Mouse (Mus musculus): ENCODE results near the gene Eif3g. TPM values are rescaled to one million over a fixed set of nuclear protein-coding genes. Genes with fewer than 3 reads are reported as not detected.

Eif3g gene
- polyA plus RNA-seq, 1 experiment from 2014 or later = 243 TPM

DNA sequence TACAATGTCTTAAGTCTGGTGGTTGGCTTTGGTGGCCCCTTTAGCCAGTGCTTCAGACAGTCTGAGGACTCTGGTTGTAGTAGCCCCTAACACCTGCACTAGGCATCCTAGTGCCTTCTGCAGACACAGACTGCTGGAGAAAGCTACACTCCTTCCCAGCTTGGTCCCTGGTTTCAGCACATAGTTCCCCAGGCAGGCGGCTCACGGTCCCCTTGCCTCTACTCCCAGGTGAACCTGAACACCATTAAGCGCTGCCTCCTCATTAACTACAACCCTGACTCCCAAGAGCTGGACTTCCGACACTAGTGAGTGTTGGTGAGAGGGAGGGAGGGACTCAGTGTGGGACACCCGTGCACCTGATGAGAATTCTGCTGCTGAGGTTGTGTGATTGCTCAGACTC is 8.0 kb downstream of the Eif3g start:
- 94% methylated on average over 5 of the region's 5 CpGs for WGBS
- H3K27ac ChIP-seq (ENCODE audit: low read length) = no peak overlapping the region
- H3K4me2 ChIP-seq (ENCODE audit: low read length) = no peak overlapping the region
- no peaks in the 10 kb centered on the region for H3K9me3 ChIP-seq (replicated peaks; ENCODE audit: control insufficient read depth, low read length, poor library complexity, severe bottlenecking)
- H3K4me3 ChIP-seq (ENCODE audit: low read depth, low read length) = no peak overlapping the region
- peaks cover 9% of the 10 kb centered on the region for H3K4me1 ChIP-seq (ENCODE audit: control insufficient read depth, insufficient read depth, low read length)
- no peak overlapping the region for H3K9ac ChIP-seq (ENCODE audit: low read depth, low read length)
- ATAC-seq = no peak
- peaks cover 41% of the 10 kb centered on the region for H3K36me3 ChIP-seq (ENCODE audit: control insufficient read depth, insufficient read depth, low read length)
- no peaks in the 10 kb centered on the region for H3K27me3 ChIP-seq (ENCODE audit: control insufficient read depth, insufficient read depth, low read depth, low read length)

DNA sequence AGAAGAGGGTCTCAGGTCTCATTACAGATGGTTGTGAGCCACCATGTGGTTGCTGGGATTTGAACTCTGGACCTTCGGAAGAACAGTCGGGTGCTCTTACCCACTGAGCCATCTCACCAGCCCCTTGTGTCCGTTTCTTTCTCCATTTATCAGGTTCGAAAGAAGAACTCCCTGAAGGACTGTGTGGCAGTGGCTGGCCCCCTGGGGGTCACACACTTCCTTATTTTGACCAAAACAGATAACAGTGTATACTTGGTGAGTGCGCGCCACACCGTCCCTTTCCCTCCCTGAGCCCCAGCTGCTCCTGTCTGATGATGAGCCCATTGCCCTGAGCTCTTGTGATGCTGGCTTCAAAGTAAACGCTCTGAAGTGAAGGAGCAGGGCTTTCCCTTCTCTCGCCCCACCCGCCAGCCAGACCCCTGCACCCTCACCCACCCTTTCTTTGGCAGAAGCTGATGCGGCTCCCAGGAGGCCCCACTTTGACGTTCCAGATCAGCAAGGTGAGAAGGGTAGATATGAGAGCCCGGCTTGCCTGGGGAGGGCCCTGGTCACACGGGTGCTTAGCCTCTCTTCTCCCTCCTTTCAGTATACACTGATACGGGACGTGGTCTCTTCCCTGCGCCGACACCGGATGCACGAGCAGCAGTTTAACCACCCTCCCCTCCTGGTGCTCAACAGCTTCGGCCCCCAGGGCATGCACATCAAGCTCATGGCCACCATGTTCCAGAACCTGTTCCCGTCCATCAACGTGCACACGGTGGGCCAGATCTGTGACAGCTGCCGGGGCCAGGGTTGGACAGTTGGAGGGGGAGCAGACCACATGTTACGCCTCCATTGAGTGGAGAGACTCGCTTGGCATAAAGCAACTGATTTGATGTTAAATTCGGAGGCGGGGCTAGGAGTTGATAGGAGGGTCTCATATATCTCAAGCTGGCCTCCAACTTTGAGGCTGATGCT is 9.0 kb downstream of the Eif3g start:
- Histone ChIP-seq H3K9ac (ENCODE audit: low read depth, low read length) (no peak overlapping the region), H3K9me3 (replicated peaks; ENCODE audit: control insufficient read depth, low read length, poor library complexity, severe bottlenecking) (no peaks in the 10 kb centered on the region), H3K4me3 (ENCODE audit: low read depth, low read length) (no peak overlapping the region), H3K36me3 (ENCODE audit: control insufficient read depth, insufficient read depth, low read length) (peaks cover 36% of the 10 kb centered on the region), H3K27ac (ENCODE audit: low read length) (no peak overlapping the region), H3K4me2 (ENCODE audit: low read length) (no peak overlapping the region; the same call in 1 of the 2 replicates), H3K27me3 (ENCODE audit: control insufficient read depth, insufficient read depth, low read depth, low read length) (no peaks in the 10 kb centered on the region), H3K4me1 (ENCODE audit: control insufficient read depth, insufficient read depth, low read length) (peaks cover 9% of the 10 kb centered on the region)
- WGBS = 89% methylated on average over 29 of the region's 29 CpGs
- no peak for ATAC-seq

GRCm38 (mm10) chr9:20888386-20888765 is 10.0 kb downstream of the Eif3g start:
- H3K4me1 ChIP-seq (ENCODE audit: control insufficient read depth, insufficient read depth, low read length) = peaks cover 9% of the 10 kb centered on the region
- WGBS = 0% methylated on average over 29 of the region's 30 CpGs
- H3K36me3 ChIP-seq (ENCODE audit: control insufficient read depth, insufficient read depth, low read length) = peaks cover 30% of the 10 kb centered on the region
- H3K4me2 ChIP-seq (ENCODE audit: low read length) = peak overlapping the region; percentile 97
- peak overlapping the region; percentile 51 for H3K27ac ChIP-seq (ENCODE audit: low read length)
- no peaks in the 10 kb centered on the region for H3K9me3 ChIP-seq (replicated peaks; ENCODE audit: control insufficient read depth, low read length, poor library complexity, severe bottlenecking)
- peak; percentile 61 for ATAC-seq
- peak overlapping the region; percentile 83 for H3K9ac ChIP-seq (ENCODE audit: low read depth, low read length)
- H3K27me3 ChIP-seq (ENCODE audit: control insufficient read depth, insufficient read depth, low read depth, low read length) = no peaks in the 10 kb centered on the region
- H3K4me3 ChIP-seq (ENCODE audit: low read depth, low read length) = peak overlapping the region; percentile 89

DNA sequence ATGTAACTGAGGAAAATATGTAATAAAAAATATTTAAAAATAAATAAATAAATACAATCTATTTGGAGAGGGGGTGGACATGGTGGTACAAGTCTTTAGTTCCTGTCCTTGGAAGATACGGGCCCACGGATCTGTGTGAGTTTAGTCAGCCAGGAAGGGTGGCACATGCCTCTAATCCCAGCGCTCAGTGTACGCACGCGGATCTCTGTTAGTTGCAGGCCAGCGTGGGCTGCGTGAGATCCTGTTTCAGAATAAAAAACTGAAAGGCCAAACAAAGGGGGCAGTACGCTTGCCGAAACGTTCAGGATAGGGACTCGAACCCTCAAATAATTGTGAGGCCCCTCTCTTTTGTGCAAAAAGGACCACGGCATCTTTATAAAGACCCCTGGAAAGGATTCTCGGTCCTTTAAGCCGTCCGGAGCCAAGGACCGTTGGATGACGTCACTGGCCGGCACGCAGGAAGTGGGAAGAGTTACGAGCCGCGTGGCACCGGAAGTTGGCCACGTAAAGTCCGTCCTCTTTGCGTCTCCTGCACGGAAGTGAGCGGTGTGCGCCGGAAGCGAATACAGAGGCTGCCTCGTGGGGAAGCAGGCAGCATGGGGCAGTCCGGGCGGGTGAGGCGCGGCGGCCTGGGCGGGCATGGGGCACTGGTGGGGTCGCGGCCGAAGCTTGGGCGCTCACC is 10.6 kb downstream of the Eif3g start, which contains the start of gene Ppan:
Gene Ppan (plus strand): TSS at position 472 of the 682 bp plus-strand sequence.
- peak within 1 kb of the TSS; percentile 90 for H3K27ac ChIP-seq (ENCODE audit: low read length)
- H3K9me3 ChIP-seq (replicated peaks; ENCODE audit: control insufficient read depth, low read length, poor library complexity, severe bottlenecking) = no peaks in the 10 kb centered on the region
- ATAC-seq = peak; percentile 97
- peaks cover 30% of the 10 kb centered on the region for H3K36me3 ChIP-seq (ENCODE audit: control insufficient read depth, insufficient read depth, low read length)
- no peaks in the 10 kb centered on the region for H3K27me3 ChIP-seq (ENCODE audit: control insufficient read depth, insufficient read depth, low read depth, low read length)
- WGBS = under 1% methylated on average over 42 of the region's 43 CpGs
- peaks cover 9% of the 10 kb centered on the region for H3K4me1 ChIP-seq (ENCODE audit: control insufficient read depth, insufficient read depth, low read length)
- peak within 1 kb of the TSS; percentile 89 for H3K4me3 ChIP-seq (ENCODE audit: low read depth, low read length)
- H3K4me2 ChIP-seq (ENCODE audit: low read length) = peak within 1 kb of the TSS; percentile 97
- peak within 1 kb of the TSS; percentile 83 for H3K9ac ChIP-seq (ENCODE audit: low read depth, low read length)

GRCm38 (mm10) chr9:20887191-20887590 is 11.2 kb downstream of the Eif3g start:
- H3K4me2 ChIP-seq (ENCODE audit: low read length) = peak overlapping the region; percentile 62
- H3K36me3 ChIP-seq (ENCODE audit: control insufficient read depth, insufficient read depth, low read length) = peaks cover 28% of the 10 kb centered on the region
- no peak overlapping the region for H3K9ac ChIP-seq (ENCODE audit: low read depth, low read length)
- WGBS = 89% methylated on average over 6 of the region's 6 CpGs
- ATAC-seq = no peak
- H3K4me3 ChIP-seq (ENCODE audit: low read depth, low read length) = peak overlapping the region; percentile 89; the same call in 1 of the 2 replicates
- H3K4me1 ChIP-seq (ENCODE audit: control insufficient read depth, insufficient read depth, low read length) = peaks cover 9% of the 10 kb centered on the region
- H3K9me3 ChIP-seq (replicated peaks; ENCODE audit: control insufficient read depth, low read length, poor library complexity, severe bottlenecking) = no peaks in the 10 kb centered on the region
- H3K27ac ChIP-seq (ENCODE audit: low read length) = peak overlapping the region; percentile 34; the same call in 1 of the 2 replicates
- no peaks in the 10 kb centered on the region for H3K27me3 ChIP-seq (ENCODE audit: control insufficient read depth, insufficient read depth, low read depth, low read length)

DNA sequence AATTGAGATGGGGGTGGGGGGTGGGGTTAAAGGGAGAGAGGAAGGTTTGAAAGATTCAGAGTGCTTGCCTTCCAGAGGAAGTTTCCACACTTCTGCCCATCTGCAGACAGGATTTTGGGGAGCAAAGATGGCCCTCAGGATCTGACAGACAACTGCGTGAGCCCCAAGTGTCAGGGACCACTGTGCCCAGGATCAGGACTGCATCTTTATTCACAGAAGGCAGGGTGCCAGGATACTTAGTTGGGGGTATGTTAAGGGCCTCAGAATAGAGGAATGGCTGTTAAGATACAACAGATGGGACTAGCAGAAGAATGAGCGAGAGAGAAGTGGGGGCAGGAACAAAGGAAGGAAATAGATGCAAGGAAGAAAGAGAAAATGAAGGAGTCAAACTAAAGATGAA is 11.9 kb downstream of the Eif3g start:
- Histone ChIP-seq H3K36me3 (ENCODE audit: control insufficient read depth, insufficient read depth, low read length) (peaks cover 22% of the 10 kb centered on the region), H3K27me3 (ENCODE audit: control insufficient read depth, insufficient read depth, low read depth, low read length) (no peaks in the 10 kb centered on the region), H3K4me3 (ENCODE audit: low read depth, low read length) (no peak overlapping the region), H3K9ac (ENCODE audit: low read depth, low read length) (no peak overlapping the region), H3K27ac (ENCODE audit: low read length) (no peak overlapping the region), H3K9me3 (replicated peaks; ENCODE audit: control insufficient read depth, low read length, poor library complexity, severe bottlenecking) (no peaks in the 10 kb centered on the region), H3K4me1 (ENCODE audit: control insufficient read depth, insufficient read depth, low read length) (peaks cover 9% of the 10 kb centered on the region), H3K4me2 (ENCODE audit: low read length) (no peak overlapping the region)
- ATAC-seq = no peak
- 86% methylated on average over 2 of the region's 2 CpGs for WGBS

- H3K4me3 ChIP-seq (ENCODE audit: low read depth, low read length) = peak within 1 kb of the TSS; percentile 48
- H3K27me3 ChIP-seq (ENCODE audit: control insufficient read depth, insufficient read depth, low read depth, low read length) = no peaks in the 10 kb centered on the region
- peaks cover 5% of the 10 kb centered on the region for H3K4me1 ChIP-seq (ENCODE audit: control insufficient read depth, insufficient read depth, low read length)
- H3K9ac ChIP-seq (ENCODE audit: low read depth, low read length) = peak within 1 kb of the TSS; percentile 74
- H3K4me2 ChIP-seq (ENCODE audit: low read length) = peak within 1 kb of the TSS; percentile 71
- no peak for ATAC-seq
- H3K36me3 ChIP-seq (ENCODE audit: control insufficient read depth, insufficient read depth, low read length) = no peaks in the 10 kb centered on the region
- 93% methylated on average over 13 of the region's 13 CpGs for WGBS
- peak within 1 kb of the TSS; percentile 96 for H3K27ac ChIP-seq (ENCODE audit: low read length)
- no peaks in the 10 kb centered on the region for H3K9me3 ChIP-seq (replicated peaks; ENCODE audit: control insufficient read depth, low read length, poor library complexity, severe bottlenecking)
Observed at GRCm38 (mm10) chr9:20879097-20879792, 19.2 kb downstream of the Eif3g start, which contains the start of gene Angptl6. Gene Angptl6 (minus strand): TSS chr9:20879727.

DNA sequence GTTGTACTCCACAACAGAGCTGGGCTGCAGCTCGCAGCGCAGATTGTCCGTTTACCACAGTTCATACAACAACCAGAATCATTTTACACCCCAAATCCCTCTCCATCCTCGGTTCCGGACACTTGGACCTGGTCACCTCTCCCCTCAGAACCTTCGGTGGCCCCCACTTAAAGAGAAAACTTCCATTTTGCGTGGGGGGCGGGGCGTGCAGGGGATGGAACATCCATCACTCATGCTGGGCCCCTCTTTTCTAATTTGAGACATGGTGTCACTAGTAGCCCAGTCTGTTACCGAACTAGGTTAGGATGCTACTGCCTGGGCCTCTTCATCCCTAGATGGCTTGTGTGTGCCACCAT is 19.7 kb downstream of the Eif3g start:
- peak overlapping the region; percentile 96 for H3K27ac ChIP-seq (ENCODE audit: low read length)
- WGBS = 20% methylated on average over 10 of the region's 10 CpGs
- H3K36me3 ChIP-seq (ENCODE audit: control insufficient read depth, insufficient read depth, low read length) = no peaks in the 10 kb centered on the region
- H3K4me1 ChIP-seq (ENCODE audit: control insufficient read depth, insufficient read depth, low read length) = peaks cover 5% of the 10 kb centered on the region
- peak overlapping the region; percentile 48 for H3K4me3 ChIP-seq (ENCODE audit: low read depth, low read length)
- H3K9me3 ChIP-seq (replicated peaks; ENCODE audit: control insufficient read depth, low read length, poor library complexity, severe bottlenecking) = no peaks in the 10 kb centered on the region
- peak overlapping the region; percentile 74 for H3K9ac ChIP-seq (ENCODE audit: low read depth, low read length)
- no peaks in the 10 kb centered on the region for H3K27me3 ChIP-seq (ENCODE audit: control insufficient read depth, insufficient read depth, low read depth, low read length)
- peak overlapping the region; percentile 71 for H3K4me2 ChIP-seq (ENCODE audit: low read length)
- peak; percentile 18 for ATAC-seq
